Mouse (Mus musculus): ENCODE results near the gene Tmem259.
A peak's percentile ranks its signal among the peaks of the same experiment; 100 is the strongest.

DNA sequence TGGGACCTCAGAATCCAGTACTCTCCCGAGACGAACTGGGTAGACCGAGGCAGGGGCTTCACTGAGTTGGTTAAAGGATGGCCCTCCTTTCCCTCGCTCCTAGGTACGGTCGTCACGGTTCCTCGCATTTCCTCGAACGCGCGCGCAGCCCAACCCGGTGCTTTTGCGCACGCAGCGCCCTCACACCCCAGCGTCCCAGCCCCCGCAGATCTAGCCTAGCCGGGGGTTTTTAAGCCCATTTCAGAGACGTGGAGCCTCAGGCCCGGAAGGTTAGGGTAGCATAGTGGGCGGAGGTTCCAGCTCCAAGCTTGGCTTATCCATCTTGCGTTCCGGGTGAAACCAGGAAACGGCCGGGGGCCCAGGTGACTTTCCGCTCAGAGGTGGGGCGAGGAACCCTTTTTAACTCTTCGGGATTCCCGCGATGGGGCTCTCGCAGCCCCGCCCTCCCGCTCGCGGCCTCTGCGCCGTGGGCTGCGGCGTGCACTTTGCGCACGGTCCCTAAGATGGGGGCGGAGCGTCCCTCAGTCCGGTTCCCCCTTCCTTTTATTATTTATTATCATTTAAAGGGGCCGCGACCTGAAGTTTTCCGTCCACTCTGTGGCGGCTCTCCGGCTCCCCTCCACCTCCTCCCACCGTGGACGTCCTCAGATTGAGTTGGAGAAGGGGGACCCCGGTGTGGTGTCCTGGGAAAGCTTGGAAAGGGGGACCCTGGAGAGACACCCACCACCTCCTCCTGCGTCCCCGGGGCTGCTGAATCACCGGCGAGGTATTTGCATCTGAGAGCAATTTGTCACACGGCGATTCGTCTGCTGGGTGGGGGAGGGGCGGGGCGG lies 57.4 kb downstream of the Tmem259 start, which contains the start of gene Arid3a:
- TF ChIP-seq CTCF (IDR thresholded peaks at IDR 0.05; ENCODE audit: insufficient read depth, low read depth, low read length) (0 out of 2 replicates have a peak, but pooled peaks have one; percentile 6), POLR2A (IDR thresholded peaks at IDR 0.05; ENCODE audit: insufficient read depth, low read depth, low read length) (0 out of 2 replicates have a peak, but pooled peaks have one; percentile 21)

Data from olfactory bulb, adult 2 months (tissue).